Mouse (Mus musculus) lung, embryonic 16.5 days (tissue): Measurements from ENCODE around the gene Hltf. TPM values are rescaled to one million over a fixed set of nuclear protein-coding genes. Genes with fewer than 3 reads are reported as not detected.
A peak's percentile ranks its signal among the peaks of the same experiment; 100 is the strongest.
"Not testable (repeated sequence)": the region's sequence is repeated elsewhere in the genome, so short reads cannot be mapped to it uniquely, and the experiment has no call there.

ENCODE experiments used
- ATAC-seq: fragments of 200-750 bp; cut with Nextera tagmentation; 2 replicates; pipeline ENCODE4 v1.8.0; 2017; ENCODE audit warnings: low read depth, mild to moderate bottlenecking, moderate library complexity
- H3K27ac ChIP-seq: fragments of 300-500 bp; sonication (generic); 2 replicates; pipeline ENCODE4 v1.5.1; 2014; ENCODE audit warnings: mild to moderate bottlenecking, control low read depth, low read length
- H3K27me3 ChIP-seq: fragments of 300-500 bp; sonication (generic); 2 replicates; pipeline ENCODE4 v1.6.1; 2014; ENCODE audit warnings: low read depth, low read length, mixed read lengths; ENCODE audit not compliant: control insufficient read depth, insufficient read depth
- H3K36me3 ChIP-seq: fragments of 300-500 bp; sonication (generic); 2 replicates; pipeline ENCODE4 v1.6.1; 2014; ENCODE audit warnings: low read length; ENCODE audit not compliant: control insufficient read depth, insufficient read depth
- H3K4me1 ChIP-seq: fragments of 300-500 bp; sonication (generic); replicated peaks from 2 replicates; pipeline ENCODE4 v1.6.1; 2014; ENCODE audit warnings: low read length, mixed read lengths; ENCODE audit not compliant: control insufficient read depth, insufficient read depth
- H3K4me2 ChIP-seq: fragments of 300-500 bp; sonication (generic); 2 replicates; pipeline ENCODE4 v1.6.1; 2014; ENCODE audit warnings: low read depth, low read length, control low read depth
- H3K4me3 ChIP-seq: fragments of 300-500 bp; sonication (generic); 2 replicates; pipeline ENCODE4 v1.5.1; 2014; ENCODE audit warnings: mild to moderate bottlenecking, low read length, control low read depth
- H3K9ac ChIP-seq: fragments of 300-500 bp; sonication (generic); 2 replicates; pipeline ENCODE4 v1.6.1; 2014; ENCODE audit warnings: low read length, control low read depth
- H3K9me3 ChIP-seq: fragments of 300-500 bp; sonication (generic); 2 replicates; pipeline ENCODE4 v1.6.1; 2016; ENCODE audit warnings: low read length; ENCODE audit not compliant: control insufficient read depth
- WGBS: fragments of 180-500 bp; shearing (Covaris S2); extraction: QIAGEN DNeasy Blood & Tissue Kit; methylation state at CpG from one replicate; pipeline ENCODE4 v1.1.7; 2014; 5-methylcytosine and 5-hydroxymethylcytosine counted together
- polyA plus RNA-seq: library from polyadenylated mRNA; unstranded; fragments of >200 nt; fragmentation: Nextera tagmentation; extraction: Ambion mirVana; gene quantifications from 2 replicates; pipeline ENCODE4 v1.2.1, GENCODE M21; 2015

The Hltf gene
- polyA plus RNA-seq, 1 experiment from 2014 or later, result 21.1 TPM

GRCm38 (mm10) chr3:20121582-20121981, 64.0 kb downstream of the Hltf start:
- not testable (repeated sequence) for H3K9ac ChIP-seq, H3K4me2 ChIP-seq, H3K27me3 ChIP-seq, H3K4me1 ChIP-seq, H3K4me3 ChIP-seq, H3K9me3 ChIP-seq, ATAC-seq, H3K27ac ChIP-seq
- 90% methylated on average over 5 of the region's 5 CpGs for WGBS
- H3K36me3 ChIP-seq, result peaks cover 18% of the 10 kb centered on the region

- Histone ChIP-seq H3K9me3 (no peaks in the 10 kb centered on the region), H3K27ac (0 out of 2 replicates have a peak overlapping the region, but pooled peaks have one; percentile 13), H3K4me2 (no peak overlapping the region), H3K4me1 (peaks cover 11% of the 10 kb centered on the region), H3K9ac (no peak overlapping the region), H3K4me3 (no peak overlapping the region), H3K27me3 (no peaks in the 10 kb centered on the region), H3K36me3 (peaks cover 23% of the 10 kb centered on the region)
- ATAC-seq, result peak; percentile 53
- 72% methylated on average over 5 of the region's 5 CpGs for WGBS
These were observed 68.0 kb downstream of the Hltf start for GRCm38 (mm10) chr3:20125604-20126003.

- Histone ChIP-seq H3K4me2 (no peak overlapping the region), H3K9ac (no peak overlapping the region), H3K9me3 (no peaks in the 10 kb centered on the region), H3K27me3 (no peaks in the 10 kb centered on the region), H3K4me3 (no peak overlapping the region), H3K27ac (no peak overlapping the region), H3K4me1 (peaks cover 17% of the 10 kb centered on the region), H3K36me3 (peaks cover 18% of the 10 kb centered on the region)
- ATAC-seq, result no peak
- 74% methylated on average over 2 of the region's 2 CpGs for WGBS
These were observed 69.5 kb downstream of the Hltf start for GRCm38 (mm10) chr3:20127047-20127595.

- ATAC-seq, result no peak
- H3K4me1 ChIP-seq, result peaks cover 25% of the 10 kb centered on the region
- H3K36me3 ChIP-seq, result peaks cover 16% of the 10 kb centered on the region; the same call in 1 of the 2 replicates
- H3K27me3 ChIP-seq, result no peaks in the 10 kb centered on the region
- H3K4me3 ChIP-seq, result no peak overlapping the region
- H3K27ac ChIP-seq, result no peak overlapping the region
- WGBS, result 89% methylated on average over 5 of the region's 5 CpGs
- H3K9ac ChIP-seq, result no peak overlapping the region
- no peaks in the 10 kb centered on the region for H3K9me3 ChIP-seq
- no peak overlapping the region for H3K4me2 ChIP-seq
These were observed 71.9 kb downstream of the Hltf start for GRCm38 (mm10) chr3:20129491-20129890.

GRCm38 (mm10) chr3:20130456-20131349, 73.1 kb downstream of the Hltf start:
- peak; percentile 27 for ATAC-seq
- Histone ChIP-seq H3K27ac (peak overlapping the region; percentile 86), H3K4me2 (no peak overlapping the region), H3K9ac (no peak overlapping the region), H3K36me3 (peaks cover 19% of the 10 kb centered on the region; the same call in 1 of the 2 replicates), H3K4me3 (no peak overlapping the region), H3K27me3 (no peaks in the 10 kb centered on the region), H3K4me1 (peaks cover 29% of the 10 kb centered on the region), H3K9me3 (no peaks in the 10 kb centered on the region)
- WGBS, result 49% methylated on average over 8 of the region's 8 CpGs

GRCm38 (mm10) chr3:20131350-20131720, 73.7 kb downstream of the Hltf start:
- H3K4me2 ChIP-seq, result no peak overlapping the region
- H3K27me3 ChIP-seq, result no peaks in the 10 kb centered on the region
- peaks cover 18% of the 10 kb centered on the region; the same call in 1 of the 2 replicates for H3K36me3 ChIP-seq
- WGBS, result 42% methylated on average over 2 of the region's 2 CpGs
- peak; percentile 89 for ATAC-seq
- no peaks in the 10 kb centered on the region for H3K9me3 ChIP-seq
- no peak overlapping the region for H3K9ac ChIP-seq
- peak overlapping the region; percentile 86 for H3K27ac ChIP-seq
- H3K4me3 ChIP-seq, result no peak overlapping the region
- H3K4me1 ChIP-seq, result peaks cover 30% of the 10 kb centered on the region

- Histone ChIP-seq H3K9ac (no peak overlapping the region), H3K27me3 (no peaks in the 10 kb centered on the region), H3K27ac (peak overlapping the region; percentile 76), H3K4me1 (peaks cover 26% of the 10 kb centered on the region), H3K4me3 (no peak overlapping the region), H3K36me3 (peaks cover 16% of the 10 kb centered on the region), H3K4me2 (no peak overlapping the region), H3K9me3 (no peaks in the 10 kb centered on the region)
- 67% methylated on average over 1 of the region's 1 CpGs for WGBS
- ATAC-seq, result peak; percentile 6; the same call in 1 of the 2 replicates
These were observed 75.1 kb downstream of the Hltf start for GRCm38 (mm10) chr3:20132731-20133130.

- no peak overlapping the region for H3K4me3 ChIP-seq
- H3K27me3 ChIP-seq, result no peaks in the 10 kb centered on the region
- no peaks in the 10 kb centered on the region for H3K9me3 ChIP-seq
- no peak overlapping the region for H3K4me2 ChIP-seq
- peaks cover 18% of the 10 kb centered on the region for H3K36me3 ChIP-seq
- no peak overlapping the region for H3K9ac ChIP-seq
- peaks cover 26% of the 10 kb centered on the region for H3K4me1 ChIP-seq
- ATAC-seq, result peak; percentile 22
- H3K27ac ChIP-seq, result peak overlapping the region; percentile 76
- 57% methylated on average over 1 of the region's 1 CpGs for WGBS
These were observed 76.1 kb downstream of the Hltf start for GRCm38 (mm10) chr3:20133745-20134144.

GRCm38 (mm10) chr3:20134545-20134944, 76.9 kb downstream of the Hltf start:
- no peak overlapping the region for H3K4me2 ChIP-seq
- H3K27me3 ChIP-seq, result no peaks in the 10 kb centered on the region
- peak overlapping the region; percentile 76 for H3K27ac ChIP-seq
- H3K4me1 ChIP-seq, result peaks cover 26% of the 10 kb centered on the region
- H3K4me3 ChIP-seq, result no peak overlapping the region
- H3K36me3 ChIP-seq, result peaks cover 22% of the 10 kb centered on the region
- ATAC-seq, result peak; percentile 41
- WGBS, result 50% methylated on average over 3 of the region's 3 CpGs
- H3K9ac ChIP-seq, result no peak overlapping the region
- no peaks in the 10 kb centered on the region for H3K9me3 ChIP-seq
